Comparison of ENCODE assay signal across 8 mouse cellular contexts in genomic region chr7:45716952-45717917, GRCm38 (mm10). TPM values are rescaled to one million over a fixed set of nuclear protein-coding genes. Genes with fewer than 3 reads are reported as not detected.
DNase-seq lines count a peak whose midpoint lies in the region; ATAC-seq and TF ChIP-seq lines count a peak whose summit lies in the region.

No protein-coding gene starts in this region.

- no peak for TF ChIP-seq POLR2A in liver, adult 2 months (IDR thresholded peaks at IDR 0.05; ENCODE audit: extremely low read depth, insufficient read depth, low read length)
- TF ChIP-seq POLR2A in myocyte (IDR thresholded peaks at IDR 0.05; ENCODE audit: insufficient read length, low read depth), result no peak

- no peak for TF ChIP-seq CTCF in liver, adult 2 months (IDR thresholded peaks at IDR 0.05; ENCODE audit: low read depth, low read length)

- peak overlapping the region; percentile 71 for H3K4me2 ChIP-seq in embryonic facial prominence, embryonic 14.5 days (ENCODE audit: low read depth, low read length)
- peak overlapping the region; percentile 82 for H3K4me2 ChIP-seq in intestine, embryonic 14.5 days (ENCODE audit: low read length)
- peak overlapping the region; percentile 79 for H3K4me2 ChIP-seq in myocyte (ENCODE audit: low read depth)

- H3K79me2 ChIP-seq in liver, adult 2 months (ENCODE audit: control insufficient read depth, insufficient read depth, low read length), result peaks cover 5% of the 10 kb centered on the region; the same call in 1 of the 2 replicates
- peaks cover 48% of the 10 kb centered on the region for H3K79me2 ChIP-seq in myocyte (ENCODE audit: control insufficient read depth, insufficient read depth)

- H3K9me3 ChIP-seq in embryonic facial prominence, embryonic 14.5 days (ENCODE audit: control insufficient read depth, low read length), result no peaks in the 10 kb centered on the region
- H3K9me3 ChIP-seq in intestine, embryonic 14.5 days (ENCODE audit: control insufficient read depth, low read length), result no peaks in the 10 kb centered on the region

- H3K9ac ChIP-seq in liver, adult 2 months (ENCODE audit: low read depth, low read length), result peak overlapping the region; percentile 82
- peak overlapping the region; percentile 85 for H3K9ac ChIP-seq in embryonic facial prominence, embryonic 14.5 days (ENCODE audit: low read depth, low read length)
- peak overlapping the region; percentile 89 for H3K9ac ChIP-seq in intestine, embryonic 14.5 days (ENCODE audit: low read length)

- peak; percentile 7; the same call in 1 of the 2 replicates for ATAC-seq in embryonic facial prominence, embryonic 14.5 days (ENCODE audit: low read depth)
- ATAC-seq in intestine, embryonic 14.5 days (replicated peaks; ENCODE audit: low FRiP score, low TSS enrichment, low read depth), result peak; percentile 11; the same call in 1 of the 2 replicates

- H3K27ac ChIP-seq in liver, adult 2 months (replicated peaks; ENCODE audit: insufficient read depth, low read depth, low read length), result peak overlapping the region; percentile 89
- H3K27ac ChIP-seq in embryonic facial prominence, embryonic 14.5 days (replicated peaks; ENCODE audit: low read depth, low read length), result peak overlapping the region; percentile 91
- H3K27ac ChIP-seq in intestine, embryonic 14.5 days (ENCODE audit: low read depth), result peak overlapping the region; percentile 84

- H3K36me3 ChIP-seq in liver, adult 2 months (ENCODE audit: control insufficient read depth, insufficient read depth, low read length), result peaks cover 7% of the 10 kb centered on the region
- peaks cover 46% of the 10 kb centered on the region for H3K36me3 ChIP-seq in embryonic facial prominence, embryonic 14.5 days (ENCODE audit: control insufficient read depth, insufficient read depth, low read length)
- H3K36me3 ChIP-seq in intestine, embryonic 14.5 days (ENCODE audit: control insufficient read depth, insufficient read depth, low read length), result peaks cover 48% of the 10 kb centered on the region
- no peaks in the 10 kb centered on the region for H3K36me3 ChIP-seq in myocyte (ENCODE audit: control insufficient read depth, insufficient read depth)

- H3K4me1 ChIP-seq in liver, adult 2 months (ENCODE audit: control insufficient read depth, insufficient read depth, low read length), result peaks cover 28% of the 10 kb centered on the region
- H3K4me1 ChIP-seq in embryonic facial prominence, embryonic 14.5 days (ENCODE audit: control insufficient read depth, insufficient read depth, low read length), result peaks cover 21% of the 10 kb centered on the region
- peaks cover 34% of the 10 kb centered on the region for H3K4me1 ChIP-seq in intestine, embryonic 14.5 days (replicated peaks; ENCODE audit: control insufficient read depth, insufficient read depth, low read length)

- no peaks in the 10 kb centered on the region for H3K27me3 ChIP-seq in liver, adult 2 months (ENCODE audit: control insufficient read depth, insufficient read depth, low read length)
- H3K27me3 ChIP-seq in embryonic facial prominence, embryonic 14.5 days (replicated peaks; ENCODE audit: control insufficient read depth, insufficient read depth, low read length), result no peaks in the 10 kb centered on the region
- no peaks in the 10 kb centered on the region for H3K27me3 ChIP-seq in intestine, embryonic 14.5 days (replicated peaks; ENCODE audit: control insufficient read depth, insufficient read depth, low read length)
- no peaks in the 10 kb centered on the region for H3K27me3 ChIP-seq in myocyte (ENCODE audit: control insufficient read depth, insufficient read depth, insufficient read length)

- WGBS in liver, adult 2 months, result 3% methylated on average over 31 of the region's 31 CpGs
- 8% methylated on average over 31 of the region's 31 CpGs for WGBS in embryonic facial prominence, embryonic 14.5 days
- 12% methylated on average over 31 of the region's 31 CpGs for WGBS in intestine, embryonic 14.5 days

- DNase-seq in liver, adult 2 months (ENCODE audit: extremely low read depth, low read depth, low spot score), result no peak
- DNase-seq in liver, result no peak
- DNase-seq in embryonic facial prominence, embryonic 14.5 days (ENCODE audit: low spot score), result no peak
- DNase-seq in intestine, embryonic 14.5 days (ENCODE audit: low spot score), result no peak
- no peak for DNase-seq in layer of hippocampus, adult 11-12 months (ENCODE audit: low spot score)
- DNase-seq in ovary, postnatal 10 days (ENCODE audit: low spot score), result no peak
- no peak for DNase-seq in layer of hippocampus, postnatal 36 days

- peak overlapping the region; percentile 74 for H3K4me3 ChIP-seq in liver, adult 2 months (ENCODE audit: insufficient read depth, low read depth, low read length)
- peak overlapping the region; percentile 79 for H3K4me3 ChIP-seq in embryonic facial prominence, embryonic 14.5 days (ENCODE audit: low read depth, low read length)
- peak overlapping the region; percentile 100 for H3K4me3 ChIP-seq in intestine, embryonic 14.5 days (ENCODE audit: low read depth, low read length)
- peak overlapping the region; percentile 96 for H3K4me3 ChIP-seq in myocyte

- peak overlapping the region; percentile 52 for H3ac ChIP-seq in myocyte (ENCODE audit: control insufficient read depth, insufficient read length)

TF ChIP-seq in myocyte, 11 proteins besides CTCF, POLR2A, EP300 and RAD21:
- no peak for TF ChIP-seq TCF12 (IDR thresholded peaks at IDR 0.05; ENCODE audit: insufficient read depth, poor library complexity, severe bottlenecking)
- TF ChIP-seq REST (IDR thresholded peaks at IDR 0.05; ENCODE audit: insufficient read depth, insufficient read length), result no peak
- TF ChIP-seq TCF3 (IDR thresholded peaks at IDR 0.05; ENCODE audit: insufficient read length, low read depth), result no peak
- TF ChIP-seq USF1 (IDR thresholded peaks at IDR 0.05; ENCODE audit: low read depth), result no peak
- TF ChIP-seq MYOG (IDR thresholded peaks at IDR 0.05; ENCODE audit: control insufficient read depth in 1 of 3, insufficient read depth in 1 of 3, insufficient read length in 2 of 3, low read depth in 2 of 3), result no peak
- TF ChIP-seq MYOD1 (IDR thresholded peaks at IDR 0.05; ENCODE audit: control insufficient read depth in 1 of 3, insufficient read length in 2 of 3, low read depth in 2 of 3), result no peak
- no peak for TF ChIP-seq MAX (IDR thresholded peaks at IDR 0.05; ENCODE audit: low read depth)
- no peak for TF ChIP-seq SRF (IDR thresholded peaks at IDR 0.05; ENCODE audit: control insufficient read depth, insufficient read length, low read depth)
- no peak for TF ChIP-seq CEBPB (IDR thresholded peaks at IDR 0.05; ENCODE audit: insufficient read depth, poor library complexity, severe bottlenecking)

RNA-seq across cellular contexts. Expression of gene Sphk2, which starts 0.6 kb away (rescaled TPM):
- total RNA-seq in liver, adult 2 months (2014; rRNA removed), result 13.4 and 15.2 TPM in 2 replicates
- polyA plus RNA-seq in liver, adult 2 months (2012; rRNA removed), result 62.9 and 80.1 TPM in 2 replicates
- 24.0 and 25.6 TPM in 2 replicates for polyA plus RNA-seq in embryonic facial prominence, embryonic 14.5 days (2014; fragmentation: Nextera tagmentation; extraction: Ambion mirVana)
- 27.3 and 28.1 TPM in 2 replicates for polyA plus RNA-seq in intestine, embryonic 14.5 days (2014; fragmentation: Nextera tagmentation; extraction: Ambion mirVana)
- 22.8 TPM for polyA plus RNA-seq in myocyte (2012; fragmentation: generic; extraction: Trizol)
- total RNA-seq in layer of hippocampus, postnatal 36 days (2021), result 10 to 100 TPM; 36.6 to 37.2 TPM

RNA-seq across cellular contexts. Expression of gene Rpl18, which starts 2.0 kb away (rescaled TPM):
- 436 and 542 TPM in 2 replicates for total RNA-seq in liver, adult 2 months (2014; rRNA removed)
- 366 and 534 TPM in 2 replicates for polyA plus RNA-seq in liver, adult 2 months (2012; rRNA removed)
- polyA plus RNA-seq in embryonic facial prominence, embryonic 14.5 days (2014; fragmentation: Nextera tagmentation; extraction: Ambion mirVana), result 1,174 and 1,204 TPM in 2 replicates
- polyA plus RNA-seq in intestine, embryonic 14.5 days (2014; fragmentation: Nextera tagmentation; extraction: Ambion mirVana), result 1,434 and 1,450 TPM in 2 replicates
- polyA plus RNA-seq in myocyte (2012; fragmentation: generic; extraction: Trizol), result 3,224 TPM
- total RNA-seq in layer of hippocampus, postnatal 36 days (2021), result 100 to 1,000 TPM; 372 to 375 TPM

RNA-seq across cellular contexts. Expression of gene Fam83e, which starts 3.8 kb away (rescaled TPM):
- total RNA-seq in liver, adult 2 months (2014; rRNA removed), result 0.18 TPM in 1 of 2 replicates, not detected in the other
- 0.05 and 0.10 TPM in 2 replicates for polyA plus RNA-seq in liver, adult 2 months (2012; rRNA removed)
- 0.36 and 0.39 TPM in 2 replicates for polyA plus RNA-seq in embryonic facial prominence, embryonic 14.5 days (2014; fragmentation: Nextera tagmentation; extraction: Ambion mirVana)
- polyA plus RNA-seq in intestine, embryonic 14.5 days (2014; fragmentation: Nextera tagmentation; extraction: Ambion mirVana), result 4.1 and 5.8 TPM in 2 replicates
- polyA plus RNA-seq in myocyte (2012; fragmentation: generic; extraction: Trizol), result 0.18 TPM
- under 1 TPM; 0.12 to 0.13 TPM for total RNA-seq in layer of hippocampus, postnatal 36 days (2021)

RNA-seq across cellular contexts. Expression of gene Spaca4, which starts 8.4 kb away (rescaled TPM):
- total RNA-seq in liver, adult 2 months (2014; rRNA removed), result not detected in 2 replicates
- polyA plus RNA-seq in liver, adult 2 months (2012; rRNA removed), result not detected in 2 replicates
- not detected in 2 replicates for polyA plus RNA-seq in embryonic facial prominence, embryonic 14.5 days (2014; fragmentation: Nextera tagmentation; extraction: Ambion mirVana)
- polyA plus RNA-seq in intestine, embryonic 14.5 days (2014; fragmentation: Nextera tagmentation; extraction: Ambion mirVana), result 0.45 TPM in 1 of 2 replicates, not detected in the other
- polyA plus RNA-seq in myocyte (2012; fragmentation: generic; extraction: Trizol), result not detected
- total RNA-seq in layer of hippocampus, postnatal 36 days (2021), result not detected

RNA-seq across cellular contexts. Expression of gene Dbp, which starts 12.3 kb away (rescaled TPM):
- 93.0 and 110 TPM in 2 replicates for total RNA-seq in liver, adult 2 months (2014; rRNA removed)
- 8.6 and 17.0 TPM in 2 replicates for polyA plus RNA-seq in liver, adult 2 months (2012; rRNA removed)
- 3.4 and 4.7 TPM in 2 replicates for polyA plus RNA-seq in embryonic facial prominence, embryonic 14.5 days (2014; fragmentation: Nextera tagmentation; extraction: Ambion mirVana)
- 3.7 and 4.0 TPM in 2 replicates for polyA plus RNA-seq in intestine, embryonic 14.5 days (2014; fragmentation: Nextera tagmentation; extraction: Ambion mirVana)
- polyA plus RNA-seq in myocyte (2012; fragmentation: generic; extraction: Trizol), result 26.2 TPM
- 10 to 100 TPM; 49.8 to 51.5 TPM for total RNA-seq in layer of hippocampus, postnatal 36 days (2021)
